Mouse (Mus musculus) embryonic facial prominence, embryonic 10.5 days (tissue): ENCODE data around the gene Dnajb4. TPM values are rescaled to one million over a fixed set of nuclear protein-coding genes. Genes with fewer than 3 reads are reported as not detected.

Experiments
- DNase-seq: peaks from one replicate; pipeline ENCODE4 v3.0.0-alpha.2; 2017; ENCODE audit warnings: low spot score
- H3K27ac ChIP-seq: fragments of 300-500 bp; sonication (generic); replicated peaks from 2 replicates; pipeline ENCODE4 v1.5.1; 2016; ENCODE audit warnings: mild to moderate bottlenecking
- H3K27me3 ChIP-seq: fragments of 300-500 bp; sonication (generic); replicated peaks from 2 replicates; pipeline ENCODE4 v1.6.1; 2016; ENCODE audit warnings: low read depth, mild to moderate bottlenecking; ENCODE audit not compliant: poor library complexity, severe bottlenecking
- H3K36me3 ChIP-seq: fragments of 300-500 bp; sonication (generic); replicated peaks from 2 replicates; pipeline ENCODE4 v1.6.1; 2016; ENCODE audit warnings: mild to moderate bottlenecking, moderate library complexity
- H3K4me1 ChIP-seq: fragments of 300-500 bp; sonication (generic); 2 replicates; pipeline ENCODE4 v1.6.1; 2016
- H3K4me3 ChIP-seq: fragments of 300-500 bp; sonication (generic); 2 replicates; pipeline ENCODE4 v1.5.1; 2016; ENCODE audit warnings: mild to moderate bottlenecking, moderate library complexity
- H3K9me3 ChIP-seq: fragments of 300-500 bp; sonication (generic); 2 replicates; pipeline ENCODE4 v1.6.1; 2016; ENCODE audit warnings: mild to moderate bottlenecking
- WGBS: fragments of 180-500 bp; shearing (Covaris S2); methylation state at CpG from one replicate; pipeline ENCODE4 v1.1.7; 2016; 5-methylcytosine and 5-hydroxymethylcytosine counted together
- polyA plus RNA-seq: library from polyadenylated mRNA; unstranded; fragments of >200 nt; fragmentation: Nextera tagmentation; extraction: Ambion mirVana; gene quantifications from 2 replicates; pipeline ENCODE4 v1.2.1, GENCODE M21; 2016

Dnajb4 gene
- polyA plus RNA-seq, 1 experiment from 2014 or later: 20.1 TPM

- Histone ChIP-seq H3K27ac (no peak overlapping the region), H3K9me3 (no peaks in the 10 kb centered on the region), H3K4me3 (no peak overlapping the region), H3K4me1 (peaks cover 20% of the 10 kb centered on the region), H3K27me3 (no peaks in the 10 kb centered on the region), H3K36me3 (peaks cover 22% of the 10 kb centered on the region)
- 81% methylated on average over 4 of the region's 4 CpGs for WGBS
- DNase-seq: no peak
Measured at GRCm38 (mm10) chr3:152189306-152189705, 20.8 kb downstream of the Dnajb4 start.

GRCm38 (mm10) chr3:152186106-152186505, 24.0 kb downstream of the Dnajb4 start:
- Histone ChIP-seq H3K4me1 (peaks cover 2% of the 10 kb centered on the region; the same call in 1 of the 2 replicates), H3K4me3 (no peak overlapping the region), H3K27ac (no peak overlapping the region), H3K27me3 (no peaks in the 10 kb centered on the region), H3K36me3 (peaks cover 33% of the 10 kb centered on the region), H3K9me3 (no peaks in the 10 kb centered on the region)
- no peak for DNase-seq
- WGBS: 91% methylated on average over 6 of the region's 6 CpGs

GRCm38 (mm10) chr3:152183522-152183921, 26.6 kb downstream of the Dnajb4 start:
- WGBS: 76% methylated on average over 9 of the region's 9 CpGs
- Histone ChIP-seq H3K27me3 (no peaks in the 10 kb centered on the region), H3K27ac (no peak overlapping the region), H3K9me3 (no peaks in the 10 kb centered on the region), H3K4me3 (no peak overlapping the region), H3K4me1 (no peaks in the 10 kb centered on the region), H3K36me3 (peaks cover 43% of the 10 kb centered on the region)
- DNase-seq: no peak

- Histone ChIP-seq H3K9me3 (no peaks in the 10 kb centered on the region), H3K27ac (no peak overlapping the region), H3K4me1 (no peaks in the 10 kb centered on the region), H3K36me3 (peaks cover 32% of the 10 kb centered on the region), H3K27me3 (no peaks in the 10 kb centered on the region), H3K4me3 (no peak overlapping the region)
- DNase-seq: no peak
- WGBS: 97% methylated on average over 4 of the region's 4 CpGs
Measured at GRCm38 (mm10) chr3:152180624-152181023, 29.5 kb downstream of the Dnajb4 start.

- Histone ChIP-seq H3K9me3 (no peaks in the 10 kb centered on the region), H3K27ac (no peak overlapping the region)
- 66% methylated on average over 1 of the region's 1 CpGs for WGBS
Measured at GRCm38 (mm10) chr3:152179285-152179684, 30.8 kb downstream of the Dnajb4 start.

GRCm38 (mm10) chr3:152178816-152179215, 31.3 kb downstream of the Dnajb4 start:
- Histone ChIP-seq H3K27me3 (no peaks in the 10 kb centered on the region), H3K36me3 (peaks cover 21% of the 10 kb centered on the region), H3K9me3 (no peaks in the 10 kb centered on the region), H3K27ac (no peak overlapping the region), H3K4me1 (no peaks in the 10 kb centered on the region), H3K4me3 (no peak overlapping the region)
- no peak for DNase-seq
- WGBS: 81% methylated on average over 4 of the region's 4 CpGs

More at GRCm38 (mm10) chr3:152179285-152179684, 30.8 kb downstream of the Dnajb4 start:
- no peak for DNase-seq
- no peak overlapping the region for H3K4me3 ChIP-seq
- H3K4me1 ChIP-seq: no peaks in the 10 kb centered on the region
- peaks cover 21% of the 10 kb centered on the region for H3K36me3 ChIP-seq
- no peaks in the 10 kb centered on the region for H3K27me3 ChIP-seq

- Histone ChIP-seq H3K27me3 (peaks cover 13% of the 10 kb centered on the region; the same call in 1 of the 2 replicates), H3K4me3 (no peak overlapping the region), H3K27ac (no peak overlapping the region), H3K4me1 (no peaks in the 10 kb centered on the region), H3K36me3 (no peaks in the 10 kb centered on the region), H3K9me3 (no peaks in the 10 kb centered on the region)
- 86% methylated on average over 7 of the region's 7 CpGs for WGBS
- no peak for DNase-seq
Measured at GRCm38 (mm10) chr3:152172322-152172935, 37.7 kb downstream of the Dnajb4 start.

GRCm38 (mm10) chr3:152171862-152172261, 38.2 kb downstream of the Dnajb4 start:
- H3K27me3 ChIP-seq: peaks cover 17% of the 10 kb centered on the region
- H3K4me3 ChIP-seq: no peak overlapping the region
- H3K9me3 ChIP-seq: no peaks in the 10 kb centered on the region
- no peak for DNase-seq
- H3K27ac ChIP-seq: no peak overlapping the region
- H3K36me3 ChIP-seq: no peaks in the 10 kb centered on the region
- H3K4me1 ChIP-seq: peaks cover 5% of the 10 kb centered on the region
- WGBS: 75% methylated on average over 7 of the region's 7 CpGs

GRCm38 (mm10) chr3:152171236-152171635, 38.9 kb downstream of the Dnajb4 start:
- WGBS: 71% methylated on average over 2 of the region's 2 CpGs
- DNase-seq: no peak
- H3K9me3 ChIP-seq: no peaks in the 10 kb centered on the region
- H3K27ac ChIP-seq: no peak overlapping the region
- no peak overlapping the region for H3K4me3 ChIP-seq
- H3K4me1 ChIP-seq: peaks cover 11% of the 10 kb centered on the region
- H3K27me3 ChIP-seq: peaks cover 23% of the 10 kb centered on the region
- H3K36me3 ChIP-seq: no peaks in the 10 kb centered on the region

- H3K4me3 ChIP-seq: no peak overlapping the region
- no peak for DNase-seq
- no peaks in the 10 kb centered on the region for H3K36me3 ChIP-seq
- H3K9me3 ChIP-seq: no peaks in the 10 kb centered on the region
- H3K27ac ChIP-seq: no peak overlapping the region
- H3K4me1 ChIP-seq: peaks cover 20% of the 10 kb centered on the region
- peaks cover 31% of the 10 kb centered on the region for H3K27me3 ChIP-seq
- WGBS: 46% methylated on average over 1 of the region's 1 CpGs
Measured at GRCm38 (mm10) chr3:152170407-152170806, 39.7 kb downstream of the Dnajb4 start.

GRCm38 (mm10) chr3:152168007-152168406, 42.1 kb downstream of the Dnajb4 start:
- no peaks in the 10 kb centered on the region for H3K9me3 ChIP-seq
- no peak overlapping the region for H3K4me3 ChIP-seq
- WGBS: 94% methylated on average over 10 of the region's 10 CpGs
- peaks cover 24% of the 10 kb centered on the region for H3K4me1 ChIP-seq
- no peak for DNase-seq
- H3K27ac ChIP-seq: no peak overlapping the region
- peaks cover 45% of the 10 kb centered on the region for H3K27me3 ChIP-seq
- no peaks in the 10 kb centered on the region for H3K36me3 ChIP-seq

- 5% methylated on average over 29 of the region's 29 CpGs for WGBS
- Histone ChIP-seq H3K36me3 (no peaks in the 10 kb centered on the region), H3K27me3 (peaks cover 47% of the 10 kb centered on the region), H3K9me3 (no peaks in the 10 kb centered on the region), H3K27ac (peak overlapping the region; percentile 12; the same call in 1 of the 2 replicates), H3K4me3 (peak overlapping the region; percentile 66), H3K4me1 (peaks cover 24% of the 10 kb centered on the region)
- peak; percentile 56 for DNase-seq
Measured at GRCm38 (mm10) chr3:152166699-152167451, 43.2 kb downstream of the Dnajb4 start.

- Histone ChIP-seq H3K4me1 (peaks cover 24% of the 10 kb centered on the region), H3K9me3 (no peaks in the 10 kb centered on the region), H3K27me3 (peaks cover 47% of the 10 kb centered on the region), H3K27ac (peak within 1 kb of the TSS; percentile 81), H3K4me3 (peak within 1 kb of the TSS; percentile 66), H3K36me3 (no peaks in the 10 kb centered on the region)
- 6% methylated on average over 10 of the region's 10 CpGs for WGBS
- no peak for DNase-seq
Measured at GRCm38 (mm10) chr3:152166099-152166423, 44.0 kb downstream of the Dnajb4 start, which contains the start of gene Gipc2. Gene Gipc2, minus strand, starts transcription at chr3:152166230.
